8 mouse cellular contexts compared by ENCODE assay signal in genomic region chr13:100730153-100730860, GRCm38 (mm10). TPM values are rescaled to one million over a fixed set of nuclear protein-coding genes. Genes with fewer than 3 reads are reported as not detected.
DNase-seq lines count a peak whose midpoint lies in the region; ATAC-seq lines count a peak whose summit lies in the region.

No protein-coding gene starts in this region.

- H3K9ac ChIP-seq in liver, embryonic 11.5 days (ENCODE audit: low read depth, low read length), result peak overlapping the region; percentile 89
- peak overlapping the region; percentile 83 for H3K9ac ChIP-seq in neural tube, embryonic 14.5 days (replicated peaks; ENCODE audit: low read depth, low read length)

- H3K36me3 ChIP-seq in liver, embryonic 11.5 days (ENCODE audit: control insufficient read depth, insufficient read depth, low read length), result peaks cover 14% of the 10 kb centered on the region
- 0 out of 2 replicates have a peak, but pooled peaks cover 7% of the 10 kb centered on the region for H3K36me3 ChIP-seq in neural tube, embryonic 14.5 days (ENCODE audit: control insufficient read depth, insufficient read depth, low read length)

- H3K4me1 ChIP-seq in liver, embryonic 11.5 days (replicated peaks; ENCODE audit: control insufficient read depth, insufficient read depth, low read length), result peaks cover 15% of the 10 kb centered on the region
- H3K4me1 ChIP-seq in neural tube, embryonic 14.5 days (ENCODE audit: control insufficient read depth, insufficient read depth, low read length), result peaks cover 8% of the 10 kb centered on the region

- H3K27me3 ChIP-seq in liver, embryonic 11.5 days (replicated peaks; ENCODE audit: control insufficient read depth, insufficient read depth, low read length), result no peaks in the 10 kb centered on the region
- no peaks in the 10 kb centered on the region for H3K27me3 ChIP-seq in neural tube, embryonic 14.5 days (ENCODE audit: control insufficient read depth, insufficient read depth, low read length)

- peak; percentile 19 to 20 for DNase-seq in cerebellum, adult 18-20 months
- DNase-seq in cerebellum, adult 11 months, result no peak
- DNase-seq in 3134 (ENCODE audit: extremely low read depth, insufficient read length, low spot score), result peak; percentile 8
- peak; percentile 19 to 20 for DNase-seq in cerebellum, postnatal 14 days
- DNase-seq in heart, postnatal 14 days, result peak; percentile 12 to 17
- no peak for DNase-seq in liver, embryonic 11.5 days (ENCODE audit: low spot score)
- no peak for DNase-seq in left cerebral cortex, adult 11 months (ENCODE audit: low spot score)

- peak overlapping the region; percentile 66 for H3K27ac ChIP-seq in liver, embryonic 11.5 days (ENCODE audit: low read depth, low read length)
- H3K27ac ChIP-seq in neural tube, embryonic 14.5 days (ENCODE audit: low read depth, low read length), result peak overlapping the region; percentile 85

- under 1% methylated on average over 30 of the region's 30 CpGs for WGBS in liver, embryonic 11.5 days
- 2% methylated on average over 30 of the region's 30 CpGs for WGBS in neural tube, embryonic 14.5 days

- intact Hi-C loops in heart, postnatal 14 days (cut with DNase I), result loop anchor here (5.0 kb wide), 1 partner anchor 102 kb away; the partner anchor contains the start of gene Slc30a5

- ATAC-seq in liver, embryonic 11.5 days (replicated peaks; ENCODE audit: low FRiP score), result peak; percentile 81
- peak; percentile 87 for ATAC-seq in neural tube, embryonic 14.5 days (ENCODE audit: low read depth)

- no peaks in the 10 kb centered on the region for H3K9me3 ChIP-seq in liver, embryonic 11.5 days (ENCODE audit: control insufficient read depth, low read length)
- no peaks in the 10 kb centered on the region for H3K9me3 ChIP-seq in neural tube, embryonic 14.5 days (ENCODE audit: control insufficient read depth, low read length)

- peak overlapping the region; percentile 74 for H3K4me2 ChIP-seq in liver, embryonic 11.5 days
- H3K4me2 ChIP-seq in neural tube, embryonic 14.5 days (ENCODE audit: low read depth, low read length), result peak overlapping the region; percentile 87

- peak overlapping the region; percentile 84 for H3K4me3 ChIP-seq in liver, embryonic 11.5 days (ENCODE audit: low read depth, low read length)
- H3K4me3 ChIP-seq in neural tube, embryonic 14.5 days (ENCODE audit: low read depth, low read length), result peak overlapping the region; percentile 88

RNA-seq across cellular contexts. Expression of gene Cdk7, which starts 0.4 kb away (rescaled TPM):
- total RNA-seq in heart, postnatal 14 days (2021), result 10 to 100 TPM; 24.1 to 24.9 TPM
- polyA plus RNA-seq in liver, embryonic 11.5 days (2014; fragmentation: Nextera tagmentation; extraction: Ambion mirVana), result 92.0 and 97.2 TPM in 2 replicates
- 43.6 and 44.1 TPM in 2 replicates for polyA plus RNA-seq in neural tube, embryonic 14.5 days (2014; fragmentation: Nextera tagmentation; extraction: Ambion mirVana)

RNA-seq across cellular contexts. Expression of gene Mrps36, which starts 14.2 kb away (rescaled TPM):
- 100 to 1,000 TPM; 173 to 179 TPM for total RNA-seq in heart, postnatal 14 days (2021)
- polyA plus RNA-seq in liver, embryonic 11.5 days (2014; fragmentation: Nextera tagmentation; extraction: Ambion mirVana), result 238 and 241 TPM in 2 replicates
- polyA plus RNA-seq in neural tube, embryonic 14.5 days (2014; fragmentation: Nextera tagmentation; extraction: Ambion mirVana), result 156 and 169 TPM in 2 replicates

RNA-seq across cellular contexts. Expression of gene Cenph, which starts 45.4 kb away (rescaled TPM):
- total RNA-seq in heart, postnatal 14 days (2021), result under 1 TPM; 0.36 to 0.80 TPM
- 73.0 and 77.5 TPM in 2 replicates for polyA plus RNA-seq in liver, embryonic 11.5 days (2014; fragmentation: Nextera tagmentation; extraction: Ambion mirVana)
- polyA plus RNA-seq in neural tube, embryonic 14.5 days (2014; fragmentation: Nextera tagmentation; extraction: Ambion mirVana), result 4.4 and 5.1 TPM in 2 replicates

RNA-seq across cellular contexts. Expression of gene Ccnb1, which starts 56.1 kb away (rescaled TPM):
- total RNA-seq in heart, postnatal 14 days (2021), result 10 to 100 TPM in 1 of 2 experiments, 1 to 10 TPM in 1; 4.7 to 13.4 TPM
- polyA plus RNA-seq in liver, embryonic 11.5 days (2014; fragmentation: Nextera tagmentation; extraction: Ambion mirVana), result 343 and 384 TPM in 2 replicates
- polyA plus RNA-seq in neural tube, embryonic 14.5 days (2014; fragmentation: Nextera tagmentation; extraction: Ambion mirVana), result 18.4 and 25.9 TPM in 2 replicates

Comparison
In these comparisons a context has a peak if more than half of its experiments do, and no peak if none do; other contexts are left out.
1. DNase-seq: peak in cerebellum, adult 18-20 months (2 of 2), 3134 (single experiment), cerebellum, postnatal 14 days (2 of 2) and heart, postnatal 14 days (2 of 2); none in cerebellum, adult 11 months (single experiment), liver, embryonic 11.5 days (single experiment) and left cerebral cortex, adult 11 months (single experiment).
2. RNA of gene Cenph, which starts 45.4 kb away (polyA plus RNA-seq): 73.0 to 77.5 TPM in liver, embryonic 11.5 days; 4.4 to 5.1 TPM in neural tube, embryonic 14.5 days; every median in the first group is over 10 times any median in the second.